Mouse (Mus musculus): ENCODE data around the gene Mdga2. TPM values are rescaled to one million over a fixed set of nuclear protein-coding genes. Genes with fewer than 3 reads are reported as not detected.

Mdga2 gene
- polyA plus RNA-seq, 1 experiment from 2014 or later = 0.21 TPM

DNA sequence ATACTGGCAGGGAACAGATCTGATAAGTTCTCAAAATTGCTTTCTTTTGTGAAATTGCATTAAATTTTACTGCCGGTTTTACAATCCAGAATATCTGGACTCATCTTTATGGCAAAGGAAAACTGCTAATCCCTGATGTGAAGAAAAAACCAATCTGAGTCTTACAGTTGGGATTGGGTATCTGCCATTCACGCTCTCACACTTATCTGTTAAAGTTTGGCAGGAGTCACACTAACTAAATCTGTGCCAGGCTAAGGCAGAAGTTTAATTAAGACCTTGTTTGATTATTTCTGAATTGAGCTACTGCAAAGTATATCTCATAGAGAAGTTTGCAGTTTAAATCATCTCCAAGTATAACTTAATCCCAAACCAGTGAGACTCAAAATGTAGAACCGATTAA is 82.2 kb downstream of the Mdga2 start:
- Histone ChIP-seq H3K4me3 (no peak overlapping the region), H3K27ac (no peak overlapping the region), H3K9me3 (no peaks in the 10 kb centered on the region), H3K4me1 (no peaks in the 10 kb centered on the region), H3K36me3 (no peaks in the 10 kb centered on the region), H3K27me3 (ENCODE audit: insufficient read depth, poor library complexity, severe bottlenecking) (no peaks in the 10 kb centered on the region)
- 83% methylated on average over 3 of the region's 3 CpGs for WGBS
- DNase-seq (ENCODE audit: low spot score) = no peak

DNA sequence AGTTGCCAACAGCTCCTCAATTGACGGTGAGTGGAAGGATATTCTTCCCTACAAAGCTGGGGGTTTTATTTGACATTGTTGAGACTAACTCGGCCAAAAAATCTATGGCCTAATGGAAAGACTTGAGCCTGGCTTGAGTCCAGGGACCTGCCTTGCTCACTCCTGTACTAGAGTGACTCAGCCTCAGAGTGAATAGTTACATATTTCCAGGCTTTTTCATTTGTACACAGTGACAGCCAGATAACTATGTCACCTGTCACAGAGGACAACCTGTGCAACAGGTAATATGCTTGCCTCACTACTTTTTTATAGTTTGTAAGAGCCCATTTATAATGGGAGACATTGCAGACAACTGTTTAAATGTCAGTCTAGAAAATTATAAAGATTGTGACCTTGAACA is 94.9 kb downstream of the Mdga2 start:
- 80% methylated on average over 2 of the region's 2 CpGs for WGBS
- DNase-seq (ENCODE audit: low spot score) = no peak
- H3K36me3 ChIP-seq = no peaks in the 10 kb centered on the region
- H3K27ac ChIP-seq = no peak overlapping the region
- H3K27me3 ChIP-seq (ENCODE audit: insufficient read depth, poor library complexity, severe bottlenecking) = no peaks in the 10 kb centered on the region
- no peaks in the 10 kb centered on the region for H3K9me3 ChIP-seq
- no peaks in the 10 kb centered on the region for H3K4me1 ChIP-seq
- no peak overlapping the region for H3K4me3 ChIP-seq

DNA sequence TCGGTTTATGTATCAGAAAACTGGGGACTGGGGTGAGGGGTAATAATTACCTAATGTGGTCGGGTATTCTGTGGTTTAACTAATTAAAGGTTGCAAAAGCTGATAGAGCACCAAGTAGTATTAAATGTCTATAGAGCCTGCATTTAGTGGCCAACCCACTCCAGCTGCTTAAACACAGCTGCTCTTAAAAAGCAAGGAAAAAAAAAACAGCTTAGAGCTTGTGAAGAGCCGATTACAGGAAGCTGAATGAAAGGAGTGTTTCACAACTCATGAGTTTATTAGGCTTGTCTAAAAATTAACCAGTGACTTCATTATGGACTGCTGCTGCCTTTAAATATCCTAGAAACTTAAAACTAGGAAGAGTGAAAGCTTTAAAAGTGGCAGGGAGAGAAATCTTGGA is 98.5 kb downstream of the Mdga2 start:
- DNase-seq (ENCODE audit: low spot score) = no peak
- Histone ChIP-seq H3K36me3 (no peaks in the 10 kb centered on the region), H3K27ac (no peak overlapping the region), H3K9me3 (no peaks in the 10 kb centered on the region), H3K27me3 (ENCODE audit: insufficient read depth, poor library complexity, severe bottlenecking) (no peaks in the 10 kb centered on the region), H3K4me3 (no peak overlapping the region), H3K4me1 (no peaks in the 10 kb centered on the region)
- WGBS = 63% methylated on average over 3 of the region's 3 CpGs

GRCm38 (mm10) chr12:67118652-67119515 is 103.5 kb downstream of the Mdga2 start:
- WGBS = 79% methylated on average over 6 of the region's 6 CpGs
- Histone ChIP-seq H3K27me3 (ENCODE audit: insufficient read depth, poor library complexity, severe bottlenecking) (no peaks in the 10 kb centered on the region), H3K9me3 (no peaks in the 10 kb centered on the region), H3K27ac (no peak overlapping the region), H3K36me3 (no peaks in the 10 kb centered on the region), H3K4me1 (no peaks in the 10 kb centered on the region), H3K4me3 (no peak overlapping the region)
- no peak for DNase-seq (ENCODE audit: low spot score)

DNA sequence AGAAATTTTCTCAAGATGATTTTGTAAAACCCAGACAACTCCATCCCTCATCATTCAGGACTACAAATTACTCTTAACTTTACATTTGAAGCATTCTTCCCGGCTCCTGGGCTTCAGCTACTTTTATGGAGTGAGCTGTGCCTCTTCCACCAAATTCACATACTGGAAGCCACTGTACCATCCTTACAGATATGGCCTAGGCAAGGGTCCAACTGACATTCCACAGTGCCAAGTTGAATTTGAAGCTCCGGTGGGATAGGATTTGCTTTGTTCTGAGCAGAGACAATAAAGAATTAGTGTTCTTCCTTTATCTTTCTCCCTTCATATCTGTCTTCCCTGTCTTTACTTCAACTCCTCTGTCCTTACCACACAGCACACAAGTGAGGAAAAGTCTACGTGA is 118.2 kb downstream of the Mdga2 start:
- H3K27me3 ChIP-seq (ENCODE audit: insufficient read depth, poor library complexity, severe bottlenecking) = no peaks in the 10 kb centered on the region
- no peaks in the 10 kb centered on the region for H3K4me1 ChIP-seq
- WGBS = 77% methylated on average over 3 of the region's 3 CpGs
- DNase-seq (ENCODE audit: low spot score) = no peak
- no peaks in the 10 kb centered on the region for H3K36me3 ChIP-seq
- H3K4me3 ChIP-seq = no peak overlapping the region
- no peaks in the 10 kb centered on the region for H3K9me3 ChIP-seq
- H3K27ac ChIP-seq = no peak overlapping the region

- DNase-seq (ENCODE audit: low spot score) = no peak
- Histone ChIP-seq H3K4me3 (no peak overlapping the region), H3K36me3 (no peaks in the 10 kb centered on the region), H3K27ac (no peak overlapping the region), H3K4me1 (no peaks in the 10 kb centered on the region), H3K27me3 (ENCODE audit: insufficient read depth, poor library complexity, severe bottlenecking) (no peaks in the 10 kb centered on the region), H3K9me3 (no peaks in the 10 kb centered on the region)
These were observed 127.9 kb downstream of the Mdga2 start for GRCm38 (mm10) chr12:67094414-67094813.

GRCm38 (mm10) chr12:67090420-67090965 is 131.9 kb downstream of the Mdga2 start:
- Histone ChIP-seq H3K4me1 (no peaks in the 10 kb centered on the region), H3K9me3 (no peaks in the 10 kb centered on the region), H3K36me3 (no peaks in the 10 kb centered on the region), H3K27me3 (ENCODE audit: insufficient read depth, poor library complexity, severe bottlenecking) (no peaks in the 10 kb centered on the region), H3K4me3 (no peak overlapping the region), H3K27ac (no peak overlapping the region)
- WGBS = 66% methylated on average over 2 of the region's 2 CpGs
- no peak for DNase-seq (ENCODE audit: low spot score)

DNA sequence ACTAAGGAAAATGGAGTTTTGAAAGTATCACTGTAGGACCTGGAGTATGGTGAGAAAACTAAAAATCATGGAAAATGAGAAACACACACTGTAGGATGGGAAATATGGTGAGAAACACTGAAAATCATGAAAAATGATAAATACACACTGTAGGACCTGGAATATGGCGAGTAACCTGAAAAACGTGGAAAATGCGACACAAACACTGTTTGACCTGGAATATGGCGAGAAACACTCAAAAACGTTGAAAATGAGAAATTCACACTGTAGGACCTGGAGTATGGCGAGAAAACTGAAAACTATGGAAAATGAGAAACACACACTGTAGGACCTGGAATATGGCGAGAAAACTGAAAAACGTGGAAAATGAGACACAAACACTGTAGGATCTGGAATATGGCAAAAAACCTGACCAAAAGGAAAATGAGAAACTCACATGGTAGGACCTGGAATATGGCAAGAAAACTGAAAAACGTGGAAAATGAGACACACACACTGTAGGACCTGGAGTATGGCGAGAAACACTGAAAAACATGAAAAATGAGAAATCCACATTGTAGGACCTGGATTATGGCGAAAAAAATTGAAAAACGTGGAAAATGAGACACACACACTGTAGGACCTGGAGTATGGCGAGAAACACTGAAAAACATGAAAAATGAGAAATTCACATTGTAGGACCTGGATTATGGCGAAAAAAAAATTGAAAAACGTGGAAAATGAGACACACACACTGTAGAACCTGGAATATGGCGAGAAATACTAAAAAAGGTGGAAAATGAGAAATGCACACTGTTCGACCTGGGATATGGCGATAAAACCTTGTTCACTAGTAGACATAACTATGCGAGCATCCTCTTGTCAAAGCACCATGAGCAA is 163.0 kb downstream of the Mdga2 start:
- WGBS = 51% methylated on average over 19 of the region's 19 CpGs
- Histone ChIP-seq H3K27me3 (ENCODE audit: insufficient read depth, poor library complexity, severe bottlenecking) (no peaks in the 10 kb centered on the region), H3K4me1 (no peaks in the 10 kb centered on the region), H3K36me3 (no peaks in the 10 kb centered on the region), H3K9me3 (0 out of 2 replicates have a peak, but pooled peaks cover 2% of the 10 kb centered on the region), H3K27ac (no peak overlapping the region), H3K4me3 (no peak overlapping the region)
- DNase-seq (ENCODE audit: low spot score) = peak; percentile 75

GRCm38 (mm10) chr12:67056621-67057020 is 165.7 kb downstream of the Mdga2 start:
- no peak for DNase-seq (ENCODE audit: low spot score)
- Histone ChIP-seq H3K9me3 (0 out of 2 replicates have a peak, but pooled peaks cover 2% of the 10 kb centered on the region), H3K27ac (no peak overlapping the region), H3K27me3 (ENCODE audit: insufficient read depth, poor library complexity, severe bottlenecking) (no peaks in the 10 kb centered on the region), H3K4me3 (no peak overlapping the region), H3K36me3 (no peaks in the 10 kb centered on the region), H3K4me1 (no peaks in the 10 kb centered on the region)
- WGBS = 83% methylated on average over 3 of the region's 3 CpGs

GRCm38 (mm10) chr12:67045099-67045750 is 177.1 kb downstream of the Mdga2 start:
- H3K27me3 ChIP-seq (ENCODE audit: insufficient read depth, poor library complexity, severe bottlenecking) = no peaks in the 10 kb centered on the region
- WGBS = 80% methylated on average over 8 of the region's 8 CpGs
- H3K4me1 ChIP-seq = no peaks in the 10 kb centered on the region
- no peak overlapping the region for H3K4me3 ChIP-seq
- no peak overlapping the region for H3K27ac ChIP-seq
- H3K36me3 ChIP-seq = no peaks in the 10 kb centered on the region
- no peaks in the 10 kb centered on the region for H3K9me3 ChIP-seq
- no peak for DNase-seq (ENCODE audit: low spot score)

- H3K36me3 ChIP-seq = no peaks in the 10 kb centered on the region
- H3K4me1 ChIP-seq = no peaks in the 10 kb centered on the region
- no peaks in the 10 kb centered on the region for H3K9me3 ChIP-seq
- H3K27me3 ChIP-seq (ENCODE audit: insufficient read depth, poor library complexity, severe bottlenecking) = no peaks in the 10 kb centered on the region
- WGBS = 82% methylated on average over 4 of the region's 4 CpGs
- no peak overlapping the region for H3K27ac ChIP-seq
- DNase-seq (ENCODE audit: low spot score) = no peak
- no peak overlapping the region for H3K4me3 ChIP-seq
These were observed 180.5 kb downstream of the Mdga2 start for GRCm38 (mm10) chr12:67041865-67042264.

GRCm38 (mm10) chr12:67035509-67036261 is 186.7 kb downstream of the Mdga2 start:
- WGBS = 85% methylated on average over 15 of the region's 15 CpGs
- Histone ChIP-seq H3K27me3 (ENCODE audit: insufficient read depth, poor library complexity, severe bottlenecking) (no peaks in the 10 kb centered on the region), H3K9me3 (no peaks in the 10 kb centered on the region), H3K27ac (no peak overlapping the region), H3K4me3 (no peak overlapping the region), H3K4me1 (no peaks in the 10 kb centered on the region), H3K36me3 (no peaks in the 10 kb centered on the region)
- DNase-seq (ENCODE audit: low spot score) = no peak
